Mouse (Mus musculus) embryonic facial prominence, embryonic 13.5 days (tissue): Measurements from ENCODE around the gene Rps23. TPM values are rescaled to one million over a fixed set of nuclear protein-coding genes. Genes with fewer than 3 reads are reported as not detected.

Experiments used
- ATAC-seq: fragments of 200-750 bp; cut with Nextera tagmentation; 2 replicates; pipeline ENCODE4 v1.8.0; 2017; ENCODE audit warnings: low read depth; ENCODE audit not compliant: insufficient number of reproducible peaks, insufficient read depth, low FRiP score, low TSS enrichment
- H3K27ac ChIP-seq: fragments of 300-500 bp; sonication (generic); 2 replicates; pipeline ENCODE4 v1.5.1; 2015; ENCODE audit warnings: moderate library complexity, mild to moderate bottlenecking, inconsistent platforms
- H3K27me3 ChIP-seq: fragments of 300-500 bp; sonication (generic); 2 replicates; pipeline ENCODE4 v1.6.1; 2015; ENCODE audit warnings: mild to moderate bottlenecking, inconsistent platforms
- H3K36me3 ChIP-seq: fragments of 300-500 bp; sonication (generic); 2 replicates; pipeline ENCODE4 v1.6.1; 2015; ENCODE audit warnings: mild to moderate bottlenecking, inconsistent platforms
- H3K4me1 ChIP-seq: fragments of 300-500 bp; sonication (generic); 2 replicates; pipeline ENCODE4 v1.6.1; 2015; ENCODE audit warnings: inconsistent platforms
- H3K4me2 ChIP-seq: fragments of 300-500 bp; sonication (generic); 2 replicates; pipeline ENCODE4 v1.6.1; 2015; ENCODE audit warnings: moderate library complexity, mild to moderate bottlenecking, inconsistent platforms
- H3K4me3 ChIP-seq: fragments of 300-500 bp; sonication (generic); 2 replicates; pipeline ENCODE4 v1.5.1; 2015; ENCODE audit warnings: mild to moderate bottlenecking, inconsistent platforms
- H3K9ac ChIP-seq: fragments of 300-500 bp; sonication (generic); 2 replicates; pipeline ENCODE4 v1.6.1; 2015; ENCODE audit warnings: mild to moderate bottlenecking, inconsistent platforms
- H3K9me3 ChIP-seq: fragments of 300-500 bp; sonication (generic); 2 replicates; pipeline ENCODE4 v1.6.1; 2016; ENCODE audit warnings: inconsistent platforms
- WGBS: fragments of 180-500 bp; shearing (Covaris S2); methylation state at CpG from one replicate; pipeline ENCODE4 v1.1.7; 2015; ENCODE audit warnings: mixed read lengths; 5-methylcytosine and 5-hydroxymethylcytosine counted together
- polyA plus RNA-seq: library from polyadenylated mRNA; unstranded; fragments of >200 nt; fragmentation: Nextera tagmentation; extraction: Ambion mirVana; gene quantifications from 2 replicates; pipeline ENCODE4 v1.2.1, GENCODE M21; 2015

Rps23 gene
- polyA plus RNA-seq = 256 and 302 TPM in 2 replicates

DNA sequence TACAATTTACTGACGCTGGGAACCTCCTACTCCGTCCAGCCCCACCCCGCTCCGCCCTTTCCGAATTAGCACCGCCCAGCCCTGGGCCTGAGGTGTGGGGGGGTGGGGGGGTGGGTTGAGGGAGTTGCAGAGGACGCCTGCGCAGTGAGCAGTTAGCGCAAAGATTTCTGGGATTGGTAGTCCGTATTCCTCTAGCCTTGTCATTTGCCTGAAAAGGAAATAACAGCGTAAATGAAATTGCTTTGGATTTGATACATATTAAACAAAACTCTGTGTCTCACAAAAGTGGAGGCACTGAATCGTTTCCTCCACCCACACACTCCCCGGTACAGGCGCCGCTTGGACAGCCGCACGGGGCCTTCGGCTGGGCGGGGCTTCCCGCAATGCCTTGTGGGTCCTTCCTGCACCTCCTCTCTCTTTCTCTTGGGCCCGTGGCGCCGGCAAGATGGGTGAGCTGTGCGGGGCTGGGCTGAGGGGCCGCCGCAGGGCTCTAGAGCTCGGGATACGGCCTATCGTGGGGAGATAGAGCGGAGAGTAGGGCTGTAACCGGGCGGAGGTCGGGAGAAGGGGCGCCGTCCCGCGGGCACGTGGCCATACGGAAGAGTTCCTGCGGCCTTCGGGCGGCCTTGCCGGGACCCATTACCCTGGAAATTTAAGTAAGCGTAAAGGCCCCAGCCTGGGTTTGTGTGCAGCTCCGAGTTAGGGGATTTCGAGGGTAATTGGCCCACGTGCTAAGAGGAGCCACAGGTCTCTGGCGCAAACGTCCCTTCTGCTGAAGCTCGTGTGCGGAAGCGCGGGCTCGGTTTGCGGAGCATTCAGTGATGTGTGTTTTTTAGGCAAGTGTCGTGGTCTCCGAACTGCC, at the start of gene Rps23:
Gene Rps23 (plus strand): TSS at position 208 of the 862 bp plus-strand sequence.
- H3K27ac ChIP-seq = peak within 1 kb of the TSS; percentile 86
- ATAC-seq = peak; percentile 98
- peaks cover 4% of the 10 kb centered on the region; the same call in 1 of the 2 replicates for H3K4me1 ChIP-seq
- no peaks in the 10 kb centered on the region for H3K27me3 ChIP-seq
- peak within 1 kb of the TSS; percentile 97 for H3K9ac ChIP-seq
- peak within 1 kb of the TSS; percentile 85 for H3K4me3 ChIP-seq
- H3K4me2 ChIP-seq = peak within 1 kb of the TSS; percentile 68
- H3K36me3 ChIP-seq = peaks cover 32% of the 10 kb centered on the region
- WGBS = under 1% methylated on average over 57 of the region's 57 CpGs
- no peaks in the 10 kb centered on the region for H3K9me3 ChIP-seq

DNA sequence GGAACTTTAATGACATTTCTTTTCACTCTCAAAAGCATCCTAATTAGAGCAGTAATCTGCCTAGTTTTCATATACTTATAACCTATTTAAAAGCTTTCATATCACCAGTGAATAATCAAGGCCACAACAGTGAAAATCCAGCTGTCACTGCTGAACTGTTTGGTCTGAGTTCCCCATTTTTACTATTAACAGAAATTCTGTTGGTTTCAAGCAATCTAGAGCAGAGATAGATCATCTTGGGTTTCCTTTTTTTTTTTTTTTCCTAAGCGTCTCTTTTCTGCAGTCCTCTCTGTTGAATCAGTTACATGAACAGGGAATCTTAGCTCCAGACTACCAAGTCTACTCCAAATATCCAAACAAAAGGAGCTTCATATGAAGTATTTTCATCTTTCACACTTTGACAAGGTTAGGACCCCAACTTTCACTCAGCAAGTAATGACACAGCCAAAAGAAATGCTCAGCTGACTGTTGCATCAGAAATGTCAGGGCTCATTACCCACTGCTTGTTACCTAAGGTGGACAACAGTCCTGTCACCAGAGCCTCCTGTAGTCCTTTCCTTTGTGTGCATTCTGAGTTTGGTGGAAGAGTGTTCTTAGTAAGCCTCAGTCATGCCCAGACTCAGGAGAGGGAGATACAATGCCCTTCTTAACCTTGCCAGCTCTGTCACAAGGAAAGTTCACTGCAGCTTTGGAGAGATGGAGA, 40.9 kb upstream of the Rps23 start:
- H3K27me3 ChIP-seq = no peaks in the 10 kb centered on the region
- peaks cover 15% of the 10 kb centered on the region for H3K4me1 ChIP-seq
- no peak overlapping the region for H3K9ac ChIP-seq
- no peak overlapping the region for H3K27ac ChIP-seq
- H3K4me2 ChIP-seq = no peak overlapping the region
- no peaks in the 10 kb centered on the region for H3K9me3 ChIP-seq
- 81% methylated on average over 1 of the region's 1 CpGs for WGBS
- H3K4me3 ChIP-seq = no peak overlapping the region
- ATAC-seq = no peak
- no peaks in the 10 kb centered on the region for H3K36me3 ChIP-seq

DNA sequence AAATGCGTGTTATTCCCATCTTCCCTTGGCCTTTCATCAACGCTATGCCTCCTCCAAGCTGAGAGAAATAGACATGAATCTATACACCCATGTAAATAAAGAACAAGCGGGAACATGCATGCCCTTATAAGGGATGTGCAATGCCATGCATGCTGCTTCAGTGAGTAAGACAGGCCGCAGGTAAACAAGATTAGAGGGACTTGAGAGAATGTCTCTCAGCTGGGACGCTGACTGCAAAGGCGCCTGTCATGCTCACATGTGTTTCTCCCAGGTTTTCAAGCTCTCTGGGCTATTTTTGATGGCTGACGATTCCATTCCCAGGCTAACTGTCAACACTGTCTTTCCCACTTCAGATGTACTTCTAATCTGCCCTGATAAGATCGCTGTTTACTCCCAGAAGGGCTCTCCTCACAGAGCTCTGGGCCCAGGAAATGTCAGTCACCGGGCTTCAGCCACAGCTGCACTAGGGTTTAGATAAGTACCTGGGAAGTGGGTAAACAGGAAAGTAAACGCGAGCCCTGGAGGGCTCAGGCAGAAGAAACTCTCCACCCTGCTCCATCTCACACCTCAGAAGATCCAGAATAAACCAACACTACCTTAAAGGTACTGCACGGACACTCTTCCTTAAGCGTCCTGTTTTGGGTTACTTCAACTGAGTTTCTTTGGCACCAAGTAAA, 36.8 kb upstream of the Rps23 start:
- Histone ChIP-seq H3K27ac (no peak overlapping the region), H3K27me3 (no peaks in the 10 kb centered on the region), H3K4me1 (peaks cover 15% of the 10 kb centered on the region), H3K9ac (peak overlapping the region; percentile 54; the same call in 1 of the 2 replicates), H3K4me2 (peak overlapping the region; percentile 65), H3K4me3 (peak overlapping the region; percentile 41), H3K9me3 (no peaks in the 10 kb centered on the region), H3K36me3 (no peaks in the 10 kb centered on the region)
- ATAC-seq = no peak
- WGBS = 40% methylated on average over 13 of the region's 13 CpGs

DNA sequence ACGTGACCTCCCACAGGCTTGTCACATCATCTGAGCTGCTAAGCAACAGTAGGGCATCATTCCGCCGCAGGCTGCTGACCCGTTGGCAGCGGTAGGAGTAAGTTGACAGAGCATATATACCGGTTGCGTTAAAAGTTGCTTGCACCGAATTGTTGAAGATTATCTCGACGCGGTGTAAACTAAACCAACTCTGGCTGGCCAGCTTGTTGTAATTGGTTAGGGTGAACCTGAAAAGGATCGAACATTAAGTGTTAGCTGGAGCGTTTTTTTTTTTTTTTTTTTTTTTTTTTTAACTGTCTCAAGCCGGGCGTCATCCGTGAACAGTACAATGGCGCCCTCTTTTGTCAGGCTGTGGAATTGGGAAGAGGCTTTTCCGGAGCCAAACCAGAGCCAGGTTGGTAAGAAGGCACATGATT, 36.2 kb upstream of the Rps23 start:
- ATAC-seq = no peak
- no peak overlapping the region for H3K27ac ChIP-seq
- H3K36me3 ChIP-seq = no peaks in the 10 kb centered on the region
- peak overlapping the region; percentile 54; the same call in 1 of the 2 replicates for H3K9ac ChIP-seq
- WGBS = under 1% methylated on average over 18 of the region's 18 CpGs
- H3K4me1 ChIP-seq = peaks cover 15% of the 10 kb centered on the region
- H3K4me2 ChIP-seq = peak overlapping the region; percentile 65
- no peaks in the 10 kb centered on the region for H3K9me3 ChIP-seq
- H3K4me3 ChIP-seq = peak overlapping the region; percentile 41
- H3K27me3 ChIP-seq = no peaks in the 10 kb centered on the region

DNA sequence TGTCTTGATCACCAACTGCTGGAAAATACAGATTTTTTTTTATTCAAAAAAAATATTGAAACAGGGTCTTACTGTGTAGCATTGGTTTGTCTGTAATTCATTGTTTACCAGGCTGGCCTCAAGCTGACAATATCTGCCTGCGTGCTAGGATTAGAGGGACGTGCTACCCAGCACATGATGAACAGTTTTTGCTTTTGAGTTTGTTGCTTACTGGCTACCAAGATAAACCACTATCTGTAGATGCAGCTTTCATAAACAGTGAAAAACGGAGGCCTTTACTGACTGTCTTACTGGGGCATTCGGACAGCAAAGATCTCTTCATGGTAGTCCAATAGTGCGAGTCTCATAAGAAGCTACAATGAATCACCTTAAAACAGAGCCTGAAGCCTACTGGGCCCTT, 32.6 kb upstream of the Rps23 start:
- no peak overlapping the region for H3K4me3 ChIP-seq
- H3K4me1 ChIP-seq = peaks cover 16% of the 10 kb centered on the region
- WGBS = 90% methylated on average over 5 of the region's 5 CpGs
- H3K27ac ChIP-seq = no peak overlapping the region
- ATAC-seq = no peak
- no peak overlapping the region for H3K9ac ChIP-seq
- H3K9me3 ChIP-seq = no peaks in the 10 kb centered on the region
- H3K36me3 ChIP-seq = no peaks in the 10 kb centered on the region
- no peaks in the 10 kb centered on the region for H3K27me3 ChIP-seq
- no peak overlapping the region for H3K4me2 ChIP-seq

DNA sequence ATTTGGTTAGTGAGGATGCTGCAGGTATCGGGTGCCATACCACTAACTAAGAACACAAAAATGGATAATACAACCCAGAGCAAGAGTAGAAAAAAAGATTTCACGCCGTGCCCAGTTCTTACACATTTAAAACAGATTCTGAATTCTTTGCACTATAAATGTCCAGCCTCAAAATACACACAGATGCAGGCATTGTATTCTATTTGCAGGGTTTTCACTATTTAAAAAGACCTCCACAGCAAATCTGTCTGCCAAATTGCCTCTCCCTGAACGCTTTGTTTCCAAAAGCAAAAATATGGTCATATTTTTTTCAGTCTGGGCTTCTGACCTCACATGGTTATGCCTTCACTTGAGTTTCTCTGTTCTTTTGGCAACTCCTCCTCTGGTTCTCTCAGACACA, 27.9 kb upstream of the Rps23 start:
- peaks cover 7% of the 10 kb centered on the region; the same call in 1 of the 2 replicates for H3K4me1 ChIP-seq
- H3K9me3 ChIP-seq = no peaks in the 10 kb centered on the region
- H3K4me2 ChIP-seq = no peak overlapping the region
- WGBS = 60% methylated on average over 4 of the region's 4 CpGs
- no peak overlapping the region for H3K4me3 ChIP-seq
- H3K36me3 ChIP-seq = no peaks in the 10 kb centered on the region
- no peak for ATAC-seq
- peak overlapping the region; percentile 41; the same call in 1 of the 2 replicates for H3K27ac ChIP-seq
- H3K9ac ChIP-seq = no peak overlapping the region
- no peaks in the 10 kb centered on the region for H3K27me3 ChIP-seq

DNA sequence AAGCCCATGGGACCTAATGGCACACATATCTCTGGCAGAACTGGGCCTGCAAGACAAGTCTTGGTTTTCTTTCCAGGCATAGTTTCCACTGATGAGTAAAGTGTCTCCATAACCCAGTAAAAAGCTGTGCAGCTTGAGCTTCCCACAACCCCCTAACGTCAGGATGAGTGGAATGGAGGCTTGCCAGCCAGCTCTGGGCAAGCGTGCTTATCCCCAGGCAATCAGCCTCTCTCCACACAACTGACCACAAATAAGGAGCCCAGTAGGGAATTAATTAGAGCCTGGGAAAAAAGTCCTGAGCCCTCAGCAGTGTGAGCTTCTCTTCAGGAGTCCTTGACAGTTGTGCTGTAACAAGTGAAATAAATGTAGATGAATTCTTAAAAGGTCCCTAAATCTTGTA, 26.7 kb upstream of the Rps23 start:
- Histone ChIP-seq H3K27me3 (no peaks in the 10 kb centered on the region), H3K4me2 (no peak overlapping the region), H3K4me3 (no peak overlapping the region), H3K9me3 (no peaks in the 10 kb centered on the region), H3K36me3 (no peaks in the 10 kb centered on the region), H3K4me1 (peaks cover 7% of the 10 kb centered on the region; the same call in 1 of the 2 replicates), H3K9ac (no peak overlapping the region), H3K27ac (no peak overlapping the region)
- WGBS = 27% methylated on average over 2 of the region's 2 CpGs
- no peak for ATAC-seq

DNA sequence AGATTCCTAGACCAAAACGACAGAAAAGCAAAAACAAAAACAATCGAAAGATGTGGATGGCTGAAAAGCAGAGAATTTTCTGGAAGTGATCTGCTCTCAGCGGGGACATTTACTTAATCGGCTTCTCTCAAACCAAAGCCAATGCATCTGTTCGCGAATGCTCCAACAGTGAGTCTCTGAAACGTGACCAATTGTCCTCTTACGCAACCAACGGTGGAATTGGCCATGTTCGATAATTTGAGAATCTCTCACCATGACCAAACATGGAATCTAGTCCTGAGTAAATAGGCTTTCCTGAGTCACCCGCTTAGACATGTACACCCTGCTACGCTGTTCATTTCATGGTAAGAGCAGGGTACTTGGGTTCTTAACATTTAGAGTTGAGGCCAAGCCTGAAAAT, 25.9 kb upstream of the Rps23 start:
- Histone ChIP-seq H3K9ac (no peak overlapping the region), H3K4me2 (no peak overlapping the region), H3K4me1 (peaks cover 7% of the 10 kb centered on the region; the same call in 1 of the 2 replicates), H3K27ac (no peak overlapping the region), H3K27me3 (no peaks in the 10 kb centered on the region), H3K36me3 (no peaks in the 10 kb centered on the region), H3K4me3 (no peak overlapping the region), H3K9me3 (no peaks in the 10 kb centered on the region)
- ATAC-seq = no peak
- WGBS = 85% methylated on average over 12 of the region's 12 CpGs

DNA sequence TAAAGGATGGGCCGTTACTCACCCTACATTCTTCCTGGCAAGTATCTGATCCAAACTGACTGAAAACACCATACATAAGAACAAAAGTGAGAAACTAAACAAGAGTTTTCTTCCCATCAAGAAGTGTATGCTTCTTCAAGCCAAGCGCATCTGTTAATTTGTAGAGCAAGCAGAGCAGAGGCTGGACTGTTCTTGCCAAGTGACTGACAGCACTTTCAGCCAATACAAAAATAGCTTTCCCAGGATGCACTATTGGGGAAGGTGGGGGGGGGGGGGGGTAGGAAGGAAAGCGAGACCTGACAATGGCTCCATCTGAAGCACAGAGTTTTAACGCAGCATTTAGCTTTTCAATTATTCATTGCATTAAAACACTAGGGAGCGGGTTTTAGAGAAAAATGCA, 17.6 kb upstream of the Rps23 start, which contains the start of gene Atp6ap1l:
Gene Atp6ap1l (minus strand): TSS at position 180 of the 400 bp plus-strand sequence.
- Histone ChIP-seq H3K36me3 (no peaks in the 10 kb centered on the region), H3K4me1 (no peaks in the 10 kb centered on the region), H3K27ac (no peak within 1 kb of the TSS), H3K27me3 (no peaks in the 10 kb centered on the region), H3K9ac (no peak within 1 kb of the TSS), H3K9me3 (no peaks in the 10 kb centered on the region; the same call in 1 of the 2 replicates), H3K4me2 (no peak within 1 kb of the TSS), H3K4me3 (no peak within 1 kb of the TSS)
- no peak for ATAC-seq
- WGBS = 95% methylated on average over 5 of the region's 5 CpGs

DNA sequence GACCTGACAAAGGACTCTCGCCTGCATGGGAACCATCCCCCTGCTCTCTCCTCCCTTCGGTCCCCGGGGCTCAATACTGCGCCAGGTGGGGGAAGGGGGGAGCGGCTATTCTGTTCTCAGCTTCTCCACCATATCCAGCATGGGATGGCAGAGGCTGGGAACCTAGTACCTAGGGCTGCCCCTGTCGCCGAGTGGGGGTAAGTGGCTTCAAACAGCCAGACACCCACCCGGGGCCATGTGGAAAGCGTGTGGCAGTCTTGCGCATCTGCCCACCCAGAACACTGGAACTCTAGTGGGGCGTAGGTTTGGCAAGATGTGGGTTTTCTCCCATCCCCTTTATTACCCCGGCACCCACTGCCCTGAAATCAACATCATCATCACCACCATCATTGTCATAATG, 15.4 kb upstream of the Rps23 start:
- Histone ChIP-seq H3K4me1 (no peaks in the 10 kb centered on the region), H3K4me3 (no peak overlapping the region), H3K27ac (no peak overlapping the region), H3K9me3 (no peaks in the 10 kb centered on the region; the same call in 1 of the 2 replicates), H3K27me3 (no peaks in the 10 kb centered on the region), H3K9ac (no peak overlapping the region), H3K4me2 (no peak overlapping the region), H3K36me3 (no peaks in the 10 kb centered on the region)
- WGBS = 86% methylated on average over 12 of the region's 12 CpGs
- ATAC-seq = no peak
